Mouse (Mus musculus) liver, embryonic 14.5 days (tissue): ENCODE data around the gene Sbf1. TPM values are rescaled to one million over a fixed set of nuclear protein-coding genes. Genes with fewer than 3 reads are reported as not detected.

Experiments used
- ATAC-seq: fragments of 200-750 bp; cut with Nextera tagmentation; 2 replicates; pipeline ENCODE4 v1.8.0; 2017; ENCODE audit warnings: moderate number of reproducible peaks, mild to moderate bottlenecking, moderate library complexity; ENCODE audit not compliant: insufficient read depth
- DNase-seq, 3 experiments: peaks; one replicate each; pipeline ENCODE4 v3.0.0-alpha.2; 2012 to 2013; ENCODE audit warnings: low read depth in 3 of 3, low spot score in 3 of 3
- H3K27ac ChIP-seq: fragments of 300-500 bp; sonication (generic); 2 replicates; pipeline ENCODE4 v1.5.1; 2014; ENCODE audit warnings: moderate library complexity, mild to moderate bottlenecking, control low read depth, inconsistent platforms
- H3K27me3 ChIP-seq: fragments of 300-500 bp; sonication (generic); 2 replicates; pipeline ENCODE4 v1.6.1; 2014; ENCODE audit warnings: mild to moderate bottlenecking, low read length, moderate library complexity; ENCODE audit not compliant: control insufficient read depth, insufficient read depth
- H3K36me3 ChIP-seq: fragments of 300-500 bp; sonication (generic); replicated peaks from 2 replicates; pipeline ENCODE4 v1.6.1; 2014; ENCODE audit warnings: low read depth; ENCODE audit not compliant: control insufficient read depth, insufficient read depth
- H3K4me1 ChIP-seq, 2 experiments: fragments of 200-500 bp in 1 of 2; fragments of 300-500 bp in 1 of 2; sonication (generic) in 1 of 2; replicated peaks; 2 replicates each; pipeline ENCODE4 v1.6.1; 2012 to 2014; ENCODE audit warnings: antibody characterized with exemption in 1 of 2, inconsistent platforms in 1 of 2, low read length in 1 of 2; ENCODE audit not compliant: control insufficient read depth in 2 of 2, insufficient read depth in 2 of 2
- H3K4me2 ChIP-seq: fragments of 300-500 bp; sonication (generic); 2 replicates; pipeline ENCODE4 v1.6.1; 2014; ENCODE audit warnings: low read depth, mild to moderate bottlenecking, control low read depth, moderate library complexity
- H3K4me3 ChIP-seq, 2 experiments: fragments of 200-500 bp in 1 of 2; fragments of 300-500 bp in 1 of 2; sonication (generic) in 1 of 2; 2 replicates each; pipeline ENCODE4 v1.5.1; 2012 to 2014; ENCODE audit warnings: low read depth in 2 of 2, low read length in 2 of 2, mild to moderate bottlenecking in 2 of 2, control low read depth in 1 of 2, inconsistent platforms in 1 of 2, moderate library complexity in 1 of 2; ENCODE audit not compliant: insufficient read depth in 1 of 2
- H3K9ac ChIP-seq: fragments of 300-500 bp; sonication (generic); replicated peaks from 2 replicates; pipeline ENCODE4 v1.6.1; 2014; ENCODE audit warnings: mild to moderate bottlenecking, control low read depth, moderate library complexity
- H3K9me3 ChIP-seq: fragments of 300-500 bp; sonication (generic); 2 replicates; pipeline ENCODE4 v1.6.1; 2016; ENCODE audit warnings: low read length, mixed read lengths; ENCODE audit not compliant: control insufficient read depth
- CTCF ChIP-seq: IDR thresholded peaks from 2 replicates; pipeline ENCODE4 v1.5.1; 2016; ENCODE audit warnings: antibody characterized with exemption, low read depth, control low read depth
- EP300 ChIP-seq: IDR thresholded peaks from 2 replicates; pipeline ENCODE4 v1.6.1; 2016; ENCODE audit warnings: antibody characterized with exemption, low read depth
- WGBS: fragments of 180-500 bp; shearing (Covaris S2); extraction: QIAGEN DNeasy Blood & Tissue Kit; methylation state at CpG from one replicate; pipeline ENCODE4 v1.1.7; 2014; ENCODE audit not compliant: insufficient replicate concordance; 5-methylcytosine and 5-hydroxymethylcytosine counted together
- polyA plus RNA-seq, 2 experiments: library from polyadenylated mRNA; depleted of rRNA in 1 of 2; stranded (reverse) in 1 of 2; unstranded in 1 of 2; fragments of >200 nt; fragmentation: Nextera tagmentation in 1 of 2; extraction: Ambion mirVana in 1 of 2; gene quantifications; 2 replicates each; pipeline versions ENCODE4 v1.2.1 to v1.2.3; 2012 to 2014

Gene Sbf1
- polyA plus RNA-seq, 2 experiments = 17.8 to 29.3 TPM

DNA sequence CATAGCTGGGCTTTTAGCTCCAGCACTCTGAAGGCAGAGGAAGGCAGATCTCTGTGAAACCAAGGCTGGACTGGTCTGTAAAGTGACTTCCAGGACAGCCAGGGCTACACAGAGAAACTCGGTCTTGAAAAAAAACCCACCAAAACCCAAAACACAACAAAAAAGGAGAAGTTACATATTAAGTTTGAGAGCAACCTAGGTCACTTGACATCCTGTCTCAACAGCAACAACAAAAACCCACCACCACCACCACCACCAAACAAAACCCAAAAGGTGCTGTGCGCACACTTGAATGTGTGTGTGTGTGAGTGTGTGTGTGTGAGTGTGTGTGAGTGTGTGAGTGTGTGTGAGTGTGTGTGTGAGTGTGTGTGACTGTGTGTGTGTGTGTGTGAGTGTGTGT, 24.6 kb upstream of the Sbf1 start:
- no peak overlapping the region for H3K27ac ChIP-seq

DNA sequence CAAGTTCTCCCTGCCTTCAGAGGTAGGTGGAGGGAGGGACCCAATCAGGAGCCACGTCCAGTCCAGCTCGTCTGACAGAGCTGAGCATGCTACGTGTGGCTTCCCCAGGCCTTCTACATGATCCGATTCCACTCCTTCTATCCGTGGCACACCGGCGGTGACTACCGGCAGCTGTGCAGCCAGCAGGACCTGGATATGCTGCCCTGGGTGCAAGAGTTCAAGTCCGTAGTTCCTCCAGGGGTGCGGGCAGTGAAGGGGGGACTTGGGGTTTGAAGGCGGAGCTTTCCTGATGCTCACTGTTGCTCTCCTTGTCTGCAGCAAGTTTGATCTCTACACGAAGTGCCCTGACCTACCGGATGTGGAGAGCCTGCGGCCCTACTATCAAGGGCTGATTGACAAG, 21.3 kb upstream of the Sbf1 start:
- Histone ChIP-seq H3K9ac (no peak overlapping the region), H3K4me1 (peaks cover 0 to 5% of the 10 kb centered on the region in 2 experiments; a peak in 1 of 4 replicates), H3K9me3 (no peaks in the 10 kb centered on the region), H3K36me3 (no peaks in the 10 kb centered on the region), H3K4me3 (no peak overlapping the region), H3K27me3 (no peaks in the 10 kb centered on the region), H3K27ac (no peak overlapping the region), H3K4me2 (no peak overlapping the region)
- ATAC-seq (no peak), DNase-seq (no peak)
- TF ChIP-seq CTCF = no peak
- TF ChIP-seq EP300 = no peak
- WGBS = 73% methylated on average over 14 of the region's 14 CpGs

More for the DNA sequence above, 24.6 kb upstream of the Sbf1 start:
- no peaks in the 10 kb centered on the region for H3K36me3 ChIP-seq
- no peak overlapping the region for H3K4me3 ChIP-seq
- H3K9ac ChIP-seq = no peak overlapping the region
- no peak for DNase-seq
- no peaks in the 10 kb centered on the region for H3K9me3 ChIP-seq
- ATAC-seq = no peak
- WGBS = 41% methylated on average over 2 of the region's 2 CpGs
- H3K4me2 ChIP-seq = no peak overlapping the region
- TF ChIP-seq CTCF = no peak
- TF ChIP-seq EP300 = no peak
- no peaks in the 10 kb centered on the region for H3K27me3 ChIP-seq
- H3K4me1 ChIP-seq = peaks cover 0 to 2% of the 10 kb centered on the region in 2 experiments; a peak in 1 of 4 replicates

DNA sequence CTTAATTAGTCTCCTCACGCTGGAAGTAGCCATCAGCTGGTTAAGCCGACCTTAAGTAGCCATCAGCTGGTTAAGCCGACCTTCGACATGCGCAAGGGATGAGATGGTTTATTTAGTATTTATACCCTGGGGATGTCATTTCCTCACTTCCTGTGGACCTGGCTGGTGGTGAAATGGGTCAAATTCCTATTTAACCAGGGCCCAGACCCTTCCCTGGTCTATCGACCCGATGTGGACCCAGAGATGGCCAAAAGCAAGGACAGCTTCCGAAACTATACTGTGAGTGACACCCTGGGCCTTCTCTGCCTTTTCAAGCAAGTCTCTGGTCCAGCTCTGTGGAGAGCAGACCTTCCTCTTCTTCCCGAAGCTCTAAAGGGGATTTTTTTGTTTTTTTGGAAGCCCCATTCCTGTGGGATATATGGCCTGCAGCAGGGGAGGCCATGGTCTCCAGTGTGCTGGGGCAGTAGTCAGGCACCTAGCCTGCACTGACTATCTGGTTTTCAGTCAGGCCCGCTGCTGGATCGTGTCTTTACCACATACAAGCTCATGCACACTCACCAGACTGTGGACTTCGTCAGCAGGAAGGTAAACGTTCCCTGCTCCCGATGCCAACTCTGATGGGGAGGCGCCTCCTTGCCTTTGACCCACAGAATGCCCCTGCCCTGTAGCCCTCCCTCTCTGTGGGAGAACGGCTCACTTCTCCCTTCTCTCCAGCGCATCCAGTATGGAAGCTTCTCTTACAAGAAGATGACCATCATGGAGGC, 19.8 kb upstream of the Sbf1 start:
- no peaks in the 10 kb centered on the region for H3K27me3 ChIP-seq
- DNase-seq = no peak
- WGBS = 68% methylated on average over 17 of the region's 17 CpGs
- H3K9me3 ChIP-seq = no peaks in the 10 kb centered on the region
- no peak overlapping the region for H3K4me2 ChIP-seq
- no peaks in the 10 kb centered on the region for H3K36me3 ChIP-seq
- no peak overlapping the region for H3K27ac ChIP-seq
- peaks cover 0 to 5% of the 10 kb centered on the region in 2 experiments; a peak in 1 of 4 replicates for H3K4me1 ChIP-seq
- TF ChIP-seq EP300 (no peak), CTCF (no peak)
- no peak overlapping the region for H3K4me3 ChIP-seq
- ATAC-seq = 0 out of 2 replicates have a peak, but pooled peaks have one; percentile 28
- no peak overlapping the region for H3K9ac ChIP-seq

- ATAC-seq (no peak), DNase-seq (no peak)
- H3K9me3 ChIP-seq = no peaks in the 10 kb centered on the region
- peaks cover 0 to 3% of the 10 kb centered on the region in 2 experiments; a peak in 1 of 4 replicates for H3K4me1 ChIP-seq
- TF ChIP-seq CTCF = no peak
- no peak for TF ChIP-seq EP300
- 74% methylated on average over 7 of the region's 7 CpGs for WGBS
- H3K4me3 ChIP-seq = no peak within 1 kb of the TSS
- no peak within 1 kb of the TSS for H3K4me2 ChIP-seq
- H3K27ac ChIP-seq = no peak within 1 kb of the TSS
- no peaks in the 10 kb centered on the region for H3K36me3 ChIP-seq
- H3K9ac ChIP-seq = no peak within 1 kb of the TSS
- no peaks in the 10 kb centered on the region for H3K27me3 ChIP-seq
These were observed 19.2 kb upstream of the Sbf1 start, which contains the start of gene Miox for GRCm38 (mm10) chr15:89334271-89334670. Gene Miox (plus strand): TSS chr15:89334398.

DNA sequence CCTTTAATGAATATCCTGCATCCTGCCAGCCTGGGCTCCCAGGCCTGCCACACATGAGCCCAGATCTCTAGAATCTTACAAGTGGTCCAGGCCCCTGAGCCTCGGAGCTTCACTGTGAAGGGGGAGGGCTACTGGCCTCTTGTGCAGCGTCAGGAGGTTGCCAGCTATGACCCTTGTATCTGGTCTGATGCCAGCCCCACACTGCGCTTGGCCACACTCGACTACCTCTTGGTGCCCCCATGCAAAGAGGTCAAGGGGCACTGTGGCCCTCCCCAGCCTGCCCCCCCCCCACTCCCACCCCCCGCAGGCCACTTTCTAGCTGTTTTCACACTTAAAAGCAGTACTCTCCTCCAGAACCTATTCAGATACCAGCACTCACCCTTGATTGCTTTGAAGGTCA, 11.3 kb upstream of the Sbf1 start:
- no peak for TF ChIP-seq CTCF
- TF ChIP-seq EP300 = no peak
- Histone ChIP-seq H3K4me2 (no peak overlapping the region), H3K27ac (no peak overlapping the region), H3K27me3 (no peaks in the 10 kb centered on the region; the same call in 1 of the 2 replicates), H3K36me3 (no peaks in the 10 kb centered on the region), H3K4me1 (peaks cover 0 to 4% of the 10 kb centered on the region in 2 experiments; a peak in 2 of 4 replicates), H3K9me3 (no peaks in the 10 kb centered on the region), H3K9ac (no peak overlapping the region), H3K4me3 (no peak overlapping the region)
- no peak for DNase-seq
- WGBS = 57% methylated on average over 5 of the region's 5 CpGs
- ATAC-seq = no peak
